Mouse (Mus musculus) left cerebral cortex, postnatal 36 days (tissue): ENCODE results near the gene Zfp445. TPM values are rescaled to one million over a fixed set of nuclear protein-coding genes. Genes with fewer than 3 reads are reported as not detected.
"Not testable (repeated sequence)": the region's sequence is repeated elsewhere in the genome, so short reads cannot be mapped to it uniquely, and the experiment has no call there.

ENCODE experiments used
- DNase-seq, 2 experiments: peaks; one replicate each; pipeline ENCODE4 v3.0.0; 2021 to 2022; ENCODE audit warnings: low spot score in 2 of 2, mixed read lengths in 1 of 2
- intact Hi-C: fragments of 180-260 bp; cut with DNase I; formaldehyde crosslinking; loops from one replicate; pipeline ENCODE4 v1.15.1; 2025
- total RNA-seq, 2 experiments: library from RNA; stranded (reverse); gene quantifications; 2 replicates each; pipeline ENCODE4 v1.2.3; 2021

The Zfp445 gene
- total RNA-seq: 100 to 1,000 TPM; 135 to 167 TPM

GRCm38 (mm10) chr9:122865697-122866166 lies at the start of gene Zfp445:
Zfp445 (minus strand) TSS chr9:122866006.
- peak; percentile 83 to 85 for DNase-seq
- intact Hi-C loops: no loop called here

GRCm38 (mm10) chr9:122902717-122903535 lies 37.1 kb upstream of the Zfp445 start:
- intact Hi-C loops: no loop called here
- peak; percentile 24 to 37 for DNase-seq

- no peak for DNase-seq
- intact Hi-C loops: no loop called here
Measured at GRCm38 (mm10) chr9:122901047-122901446, 35.2 kb upstream of the Zfp445 start.

GRCm38 (mm10) chr9:122886372-122887179 lies 20.8 kb upstream of the Zfp445 start:
- intact Hi-C loops: no loop called here
- DNase-seq: peak; percentile 63 to 66

- DNase-seq: no peak
- intact Hi-C loops: no loop called here
Measured at GRCm38 (mm10) chr9:122885385-122885784, 19.6 kb upstream of the Zfp445 start, which contains the start of gene Zkscan7. Zkscan7 (plus strand) TSS chr9:122885685.

- intact Hi-C loops: no loop called here
- no peak for DNase-seq
Measured at GRCm38 (mm10) chr9:122875145-122875544, 9.3 kb upstream of the Zfp445 start.

- no peak for DNase-seq
- intact Hi-C loops: no loop called here
Measured at GRCm38 (mm10) chr9:122874653-122875052, 8.8 kb upstream of the Zfp445 start.

GRCm38 (mm10) chr9:122872595-122872994 lies 6.8 kb upstream of the Zfp445 start:
- no peak for DNase-seq
- intact Hi-C loops: no loop called here

GRCm38 (mm10) chr9:122866192-122866591 lies 386 bp upstream of the Zfp445 start:
- DNase-seq: no peak
- intact Hi-C loops: no loop called here

GRCm38 (mm10) chr9:122864848-122865247 lies 958 bp downstream of the Zfp445 start:
- intact Hi-C loops: no loop called here
- no peak for DNase-seq

- intact Hi-C loops: no loop called here
- no peak for DNase-seq
Measured at GRCm38 (mm10) chr9:122863731-122864130, 2.1 kb downstream of the Zfp445 start.

- DNase-seq: no peak
- intact Hi-C loops: no loop called here
Measured at GRCm38 (mm10) chr9:122860752-122861151, 5.1 kb downstream of the Zfp445 start.

- DNase-seq: no peak
- intact Hi-C loops: no loop called here
Measured at GRCm38 (mm10) chr9:122856716-122857115, 9.1 kb downstream of the Zfp445 start.

GRCm38 (mm10) chr9:122855617-122856016 lies 10.2 kb downstream of the Zfp445 start:
- intact Hi-C loops: no loop called here
- DNase-seq: no peak

- DNase-seq, intact Hi-C loops: not testable (repeated sequence)
Measured at GRCm38 (mm10) chr9:122855141-122855540, 10.7 kb downstream of the Zfp445 start.

- DNase-seq: no peak
- intact Hi-C loops: loop anchor here (5.0 kb wide), 1 partner anchor 37 kb away; no protein-coding TSS in a partner anchor
Measured at GRCm38 (mm10) chr9:122854526-122854925, 11.3 kb downstream of the Zfp445 start.

GRCm38 (mm10) chr9:122847811-122848311 lies 17.9 kb downstream of the Zfp445 start:
- intact Hi-C loops, DNase-seq: not testable (repeated sequence)

- intact Hi-C loops: no loop called here
- DNase-seq: peak; percentile 22 to 28
Measured at GRCm38 (mm10) chr9:122846156-122846555, 19.6 kb downstream of the Zfp445 start.

- intact Hi-C loops: no loop called here
- no peak for DNase-seq
Measured at GRCm38 (mm10) chr9:122845621-122846020, 20.2 kb downstream of the Zfp445 start.

GRCm38 (mm10) chr9:122843760-122844159 lies 22.0 kb downstream of the Zfp445 start, which contains the start of gene Gm35549:
Gm35549 (minus strand) TSS chr9:122844035.
- intact Hi-C loops: no loop called here
- DNase-seq: no peak
